ENCODE assay signal across 8 mouse cellular contexts in genomic region chr10:22159131-22159561, GRCm38 (mm10). TPM values are rescaled to one million over a fixed set of nuclear protein-coding genes. Genes with fewer than 3 reads are reported as not detected.
DNase-seq lines count a peak whose midpoint lies in the region; ATAC-seq and TF ChIP-seq lines count a peak whose summit lies in the region.

No protein-coding gene starts in this region.

- H3K27ac ChIP-seq in midbrain, embryonic 10.5 days (replicated peaks), result peak overlapping the region; percentile 71
- no peak overlapping the region for H3K27ac ChIP-seq in midbrain, postnatal 0 days (ENCODE audit: low read depth, low read length)
- H3K27ac ChIP-seq in limb, embryonic 13.5 days, result no peak overlapping the region
- H3K27ac ChIP-seq in stomach, embryonic 16.5 days (ENCODE audit: low read length), result no peak overlapping the region

- DNase-seq in CD4-positive, CD25-positive, alpha-beta regulatory T cell, adult 2 months (ENCODE audit: low read depth, low spot score), result peak; percentile 24
- DNase-seq in midbrain, embryonic 10.5 days (ENCODE audit: low spot score), result peak; percentile 54
- no peak for DNase-seq in midbrain, postnatal 0 days (ENCODE audit: low spot score)
- no peak for DNase-seq in layer of hippocampus, adult 9-10 months (ENCODE audit: low spot score)
- DNase-seq in left cerebral cortex, adult 18-20 months (ENCODE audit: low spot score in 2 of 2), result no peak

- ATAC-seq in CD4-positive, CD25-positive, alpha-beta regulatory T cell, adult 4 months, result no peak
- ATAC-seq in midbrain, postnatal 0 days (ENCODE audit: low FRiP score), result no peak
- no peak for ATAC-seq in limb, embryonic 13.5 days (ENCODE audit: low FRiP score, low read depth)
- ATAC-seq in stomach, embryonic 16.5 days (ENCODE audit: insufficient read depth, low FRiP score), result peak; percentile 70; the same call in 1 of the 2 replicates

- no peaks in the 10 kb centered on the region for H3K9me3 ChIP-seq in midbrain, embryonic 10.5 days (replicated peaks)
- no peaks in the 10 kb centered on the region for H3K9me3 ChIP-seq in midbrain, postnatal 0 days (ENCODE audit: low read length)
- H3K9me3 ChIP-seq in limb, embryonic 13.5 days, result no peaks in the 10 kb centered on the region
- H3K9me3 ChIP-seq in stomach, embryonic 16.5 days (replicated peaks; ENCODE audit: control insufficient read depth, low read length), result no peaks in the 10 kb centered on the region

- TF ChIP-seq CTCF in midbrain, postnatal 0 days (IDR thresholded peaks at IDR 0.05), result no peak

- WGBS in midbrain, embryonic 10.5 days, result under 1% methylated on average over 24 of the region's 24 CpGs
- 1% methylated on average over 24 of the region's 24 CpGs for WGBS in midbrain, postnatal 0 days
- WGBS in limb, embryonic 13.5 days, result 2% methylated on average over 24 of the region's 24 CpGs
- 1% methylated on average over 24 of the region's 24 CpGs for WGBS in stomach, embryonic 16.5 days

- peaks cover 91% of the 10 kb centered on the region for H3K27me3 ChIP-seq in midbrain, embryonic 10.5 days (ENCODE audit: low read depth, poor library complexity, severe bottlenecking)
- H3K27me3 ChIP-seq in midbrain, postnatal 0 days (ENCODE audit: insufficient read depth, low read length), result peaks cover 34% of the 10 kb centered on the region
- peaks cover 74% of the 10 kb centered on the region for H3K27me3 ChIP-seq in limb, embryonic 13.5 days
- H3K27me3 ChIP-seq in stomach, embryonic 16.5 days (ENCODE audit: control insufficient read depth, insufficient read depth, low read length), result peaks cover 38% of the 10 kb centered on the region

- H3K9ac ChIP-seq in midbrain, postnatal 0 days (replicated peaks; ENCODE audit: low read length, poor library complexity, severe bottlenecking), result no peak overlapping the region
- H3K9ac ChIP-seq in limb, embryonic 13.5 days, result no peak overlapping the region
- H3K9ac ChIP-seq in stomach, embryonic 16.5 days (ENCODE audit: low read length), result no peak overlapping the region

- no peak overlapping the region for H3K4me2 ChIP-seq in midbrain, postnatal 0 days (ENCODE audit: low read depth, low read length, poor library complexity, severe bottlenecking)
- H3K4me2 ChIP-seq in limb, embryonic 13.5 days (replicated peaks), result peak overlapping the region; percentile 70
- H3K4me2 ChIP-seq in stomach, embryonic 16.5 days (ENCODE audit: low read depth, low read length), result peak overlapping the region; percentile 50

- H3K4me1 ChIP-seq in midbrain, embryonic 10.5 days, result peaks cover 20% of the 10 kb centered on the region
- H3K4me1 ChIP-seq in midbrain, postnatal 0 days (ENCODE audit: insufficient read depth, low read length), result no peaks in the 10 kb centered on the region
- H3K4me1 ChIP-seq in limb, embryonic 13.5 days, result peaks cover 14% of the 10 kb centered on the region
- H3K4me1 ChIP-seq in stomach, embryonic 16.5 days (ENCODE audit: control insufficient read depth, insufficient read depth, low read length), result no peaks in the 10 kb centered on the region

- H3K4me3 ChIP-seq in midbrain, embryonic 10.5 days, result peak overlapping the region; percentile 58
- H3K4me3 ChIP-seq in midbrain, postnatal 0 days (ENCODE audit: low read depth, low read length), result no peak overlapping the region
- peak overlapping the region; percentile 45 for H3K4me3 ChIP-seq in limb, embryonic 13.5 days
- peak overlapping the region; percentile 45 for H3K4me3 ChIP-seq in stomach, embryonic 16.5 days (replicated peaks; ENCODE audit: low read length)

- H3K36me3 ChIP-seq in midbrain, embryonic 10.5 days, result no peaks in the 10 kb centered on the region
- no peaks in the 10 kb centered on the region for H3K36me3 ChIP-seq in midbrain, postnatal 0 days (ENCODE audit: insufficient read depth, low read length)
- H3K36me3 ChIP-seq in limb, embryonic 13.5 days, result no peaks in the 10 kb centered on the region
- no peaks in the 10 kb centered on the region for H3K36me3 ChIP-seq in stomach, embryonic 16.5 days (ENCODE audit: control insufficient read depth, insufficient read depth, low read length)

RNA-seq across cellular contexts. Expression of gene H60b, which starts 0.8 kb away (rescaled TPM):
- 10 to 100 TPM in 1 of 2 experiments, 1 to 10 TPM in 1; 5.6 to 12.4 TPM for polyA plus RNA-seq in CD4-positive, CD25-positive, alpha-beta regulatory T cell, adult 4 months (2017; shearing (Covaris generic))
- 1.3 and 1.5 TPM in 2 replicates for polyA plus RNA-seq in midbrain, embryonic 10.5 days (2016; fragmentation: Nextera tagmentation; extraction: Ambion mirVana)
- 3.4 TPM in 1 of 2 replicates, not detected in the other for total RNA-seq in midbrain, postnatal 0 days (2014; rRNA removed)
- 0.28 TPM in 1 of 2 replicates, not detected in the other for polyA plus RNA-seq in midbrain, postnatal 0 days (2015; fragmentation: Nextera tagmentation; extraction: Ambion mirVana)
- 0.62 and 0.70 TPM in 2 replicates for polyA plus RNA-seq in limb, embryonic 13.5 days (2015; fragmentation: Nextera tagmentation; extraction: Ambion mirVana)
- polyA plus RNA-seq in stomach, embryonic 16.5 days (2015; fragmentation: Nextera tagmentation; extraction: Ambion mirVana), result 0.49 and 0.91 TPM in 2 replicates
- total RNA-seq in left cerebral cortex, adult 18-20 months (2021), result under 1 TPM; 0.33 to 0.37 TPM

RNA-seq across cellular contexts. Expression of gene Raet1e, which starts 0.8 kb away (rescaled TPM):
- polyA plus RNA-seq in CD4-positive, CD25-positive, alpha-beta regulatory T cell, adult 4 months (2017; shearing (Covaris generic)), result not detected
- polyA plus RNA-seq in midbrain, embryonic 10.5 days (2016; fragmentation: Nextera tagmentation; extraction: Ambion mirVana), result 18.3 and 21.8 TPM in 2 replicates
- total RNA-seq in midbrain, postnatal 0 days (2014; rRNA removed), result 0.11 and 0.19 TPM in 2 replicates
- not detected in 2 replicates for polyA plus RNA-seq in midbrain, postnatal 0 days (2015; fragmentation: Nextera tagmentation; extraction: Ambion mirVana)
- polyA plus RNA-seq in limb, embryonic 13.5 days (2015; fragmentation: Nextera tagmentation; extraction: Ambion mirVana), result 12.0 and 13.0 TPM in 2 replicates
- polyA plus RNA-seq in stomach, embryonic 16.5 days (2015; fragmentation: Nextera tagmentation; extraction: Ambion mirVana), result 7.9 and 8.7 TPM in 2 replicates
- not detected for total RNA-seq in left cerebral cortex, adult 18-20 months (2021)

RNA-seq across cellular contexts. Expression of gene E030030I06Rik, which starts 10.1 kb away (rescaled TPM):
- polyA plus RNA-seq in CD4-positive, CD25-positive, alpha-beta regulatory T cell, adult 4 months (2017; shearing (Covaris generic)), result 10 to 100 TPM; 21.4 to 30.9 TPM
- polyA plus RNA-seq in midbrain, embryonic 10.5 days (2016; fragmentation: Nextera tagmentation; extraction: Ambion mirVana), result 25.1 and 37.3 TPM in 2 replicates
- total RNA-seq in midbrain, postnatal 0 days (2014; rRNA removed), result not detected in 2 replicates
- 1.8 and 1.9 TPM in 2 replicates for polyA plus RNA-seq in midbrain, postnatal 0 days (2015; fragmentation: Nextera tagmentation; extraction: Ambion mirVana)
- polyA plus RNA-seq in limb, embryonic 13.5 days (2015; fragmentation: Nextera tagmentation; extraction: Ambion mirVana), result 18.1 and 18.9 TPM in 2 replicates
- polyA plus RNA-seq in stomach, embryonic 16.5 days (2015; fragmentation: Nextera tagmentation; extraction: Ambion mirVana), result 18.7 and 18.9 TPM in 2 replicates
- total RNA-seq in left cerebral cortex, adult 18-20 months (2021), result under 1 TPM; 0.35 to 0.77 TPM

Comparison
In these comparisons a context has a peak if more than half of its experiments do, and no peak if none do; other contexts are left out.
1. DNase-seq: peak in CD4-positive, CD25-positive, alpha-beta regulatory T cell, adult 2 months (single experiment) and midbrain, embryonic 10.5 days (single experiment); none in midbrain, postnatal 0 days (single experiment), layer of hippocampus, adult 9-10 months (single experiment) and left cerebral cortex, adult 18-20 months (0 of 2).